Mouse (Mus musculus) lung, adult 2 months (tissue): Measurements from ENCODE around the gene Scd3.

ENCODE experiments used
- CTCF ChIP-seq: fragments of 200-500 bp; IDR thresholded peaks from 2 replicates; pipeline ENCODE4 v1.5.1; 2011; ENCODE audit warnings: mild to moderate bottlenecking, low read length, control low read depth; ENCODE audit not compliant: insufficient read depth
- POLR2A ChIP-seq: fragments of 200-500 bp; IDR thresholded peaks from 2 replicates; pipeline ENCODE4 v1.6.1; 2011; ENCODE audit warnings: low read depth, mild to moderate bottlenecking, control low read depth, low read length, borderline replicate concordance; ENCODE audit errors: extremely low read depth

DNA sequence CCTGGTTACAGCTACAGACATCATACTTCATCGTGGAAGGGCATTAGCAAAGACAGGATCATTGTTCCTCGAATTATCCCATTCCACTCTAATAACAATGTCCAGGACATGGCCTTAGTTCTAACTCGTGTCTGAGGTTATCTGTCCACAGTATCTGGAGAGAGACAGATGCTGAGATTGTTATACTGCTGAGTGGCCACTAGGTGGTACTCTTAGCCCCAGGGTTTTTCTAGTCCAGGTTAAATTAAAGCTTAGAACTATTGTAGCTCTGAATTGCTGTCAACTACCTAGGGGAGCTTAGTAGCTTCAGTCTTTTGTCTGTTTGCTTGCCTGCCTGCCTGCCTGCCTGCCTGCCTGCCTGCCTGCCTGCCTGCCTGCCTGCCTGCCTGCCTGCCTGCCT, 41.6 kb upstream of the Scd3 start:
- TF ChIP-seq CTCF, result no peak
- no peak for TF ChIP-seq POLR2A
